ENCODE assay signal across 14 mouse cellular contexts in the genomic region with DNA sequence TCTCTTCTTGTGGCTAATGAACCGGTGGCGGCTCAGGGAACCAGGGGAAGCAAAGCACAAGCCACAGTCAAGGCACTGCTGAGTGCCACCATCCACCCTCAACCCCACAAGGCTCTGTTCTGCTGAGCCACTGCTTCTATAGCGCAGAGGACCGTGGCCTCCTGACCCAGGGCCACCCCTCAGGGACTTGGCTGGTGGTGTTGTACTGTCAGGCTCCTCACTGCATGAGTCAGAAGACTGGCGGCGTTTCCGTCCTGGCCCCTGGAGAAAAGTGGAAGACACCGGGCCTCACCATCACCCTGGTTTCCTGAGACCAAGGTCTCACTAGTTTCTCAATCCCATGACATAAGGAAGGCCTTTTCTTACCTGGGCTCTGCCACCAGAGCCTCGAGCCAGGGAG. TPM values are rescaled to one million over a fixed set of nuclear protein-coding genes. Genes with fewer than 3 reads are reported as not detected.
A peak's percentile ranks its signal among the peaks of the same experiment; 100 is the strongest.
DNase-seq lines count a peak whose midpoint lies in the region; ATAC-seq and TF ChIP-seq lines count a peak whose summit lies in the region.
"Had no signal": no experiment of that assay in that cellular context is flagged by ENCODE, and none has a peak within 500 bp of the region (broad histone marks: within the 10 kb centered on the region; RNA-seq: fewer than 3 reads in every experiment).

No protein-coding gene starts in this region.

- DNase-seq in gastrocnemius, postnatal 14 days: peak; percentile 41
- DNase-seq in gastrocnemius, postnatal 25 days: no peak
- no peak for DNase-seq in lung, embryonic 14.5 days
- DNase-seq in lung, postnatal 14 days: no peak
- peak; percentile 82 for DNase-seq in adrenal gland, adult 2 months
- DNase-seq in adrenal gland, postnatal 36 days: peak; percentile 66 to 74
- DNase-seq: cerebellum, adult 9-10 months; heart, adult 2 months; heart, postnatal 14 days; liver, postnatal 0 days; thymus, postnatal 14 days had no signal

- TF ChIP-seq CTCF in lung, embryonic 14.5 days (IDR thresholded peaks at IDR 0.05; ENCODE audit: low read depth): no peak

- H3K27ac ChIP-seq in lung, embryonic 14.5 days (ENCODE audit: low read depth): no peak overlapping the region
- H3K27ac ChIP-seq: heart, adult 2 months had no signal

- H3K9ac ChIP-seq in lung, embryonic 14.5 days: no peak overlapping the region
- H3K9ac ChIP-seq: limb, embryonic 15.5 days; liver, postnatal 0 days had no signal

- intact Hi-C loops in gastrocnemius, postnatal 14 days (cut with DNase I; ENCODE audit: low total_unique reads): no loop called here

- WGBS in lung, embryonic 14.5 days: 86% methylated on average over 9 of the region's 9 CpGs

- no peaks in the 10 kb centered on the region for H3K27me3 ChIP-seq in lung, embryonic 14.5 days (ENCODE audit: insufficient read depth, low read length)
- H3K27me3 ChIP-seq: limb, embryonic 15.5 days had no signal

- no peaks in the 10 kb centered on the region for H3K9me3 ChIP-seq in lung, embryonic 14.5 days (ENCODE audit: low read depth, low read length)
- H3K9me3 ChIP-seq: limb, embryonic 15.5 days had no signal

- H3K36me3 ChIP-seq in lung, embryonic 14.5 days (ENCODE audit: insufficient read depth): peaks cover 93% of the 10 kb centered on the region

- no peak overlapping the region for H3K4me3 ChIP-seq in lung, embryonic 14.5 days (ENCODE audit: low read depth, low read length)
- H3K4me3 ChIP-seq: heart, adult 2 months; limb, embryonic 15.5 days had no signal

- peak; percentile 19; the same call in 1 of the 2 replicates for ATAC-seq in lung, embryonic 14.5 days (ENCODE audit: insufficient read depth)
- ATAC-seq in erythroid progenitor cell, adult 5-6 weeks (replicated peaks; ENCODE audit: low FRiP score, poor library complexity, severe bottlenecking): no peak
- ATAC-seq: inflammation-experienced regulatory T-cells, adult 6 months; liver, postnatal 0 days had no signal

- no peak overlapping the region for H3K4me2 ChIP-seq in lung, embryonic 14.5 days
- H3K4me2 ChIP-seq: limb, embryonic 15.5 days had no signal

- H3K4me1 ChIP-seq in lung, embryonic 14.5 days (ENCODE audit: insufficient read depth): no peaks in the 10 kb centered on the region
- H3K4me1 ChIP-seq: limb, embryonic 15.5 days had no signal

RNA-seq across cellular contexts. Expression of a gene that starts 7.5 kb away (rescaled TPM):
- 10 to 100 TPM; 12.4 to 13.8 TPM for total RNA-seq in gastrocnemius, postnatal 14 days (2021)
- 1 to 10 TPM; 8.4 to 8.9 TPM for total RNA-seq in gastrocnemius, postnatal 25 days (2021)
- polyA plus RNA-seq in lung, embryonic 14.5 days (2014; fragmentation: Nextera tagmentation; extraction: Ambion mirVana): 28.1 and 31.7 TPM in 2 replicates
- 10 to 100 TPM; 26.3 to 29.5 TPM for total RNA-seq in adrenal gland, adult 2 months (2021)
- 27.9 and 32.0 TPM in 2 replicates for polyA plus RNA-seq in adrenal gland, adult 2 months (2012; rRNA removed)
- total RNA-seq in adrenal gland, postnatal 36 days (2021): 10 to 100 TPM; 23.1 to 37.7 TPM
- total RNA-seq in erythroid progenitor cell, adult 5-6 weeks (2015; ENCODE audit: low replicate concordance): 7.9 and 26.0 TPM in 2 replicates
- 6.6 and 8.1 TPM in 2 replicates for total RNA-seq in erythroid progenitor cell, adult 5-6 weeks (2017; ENCODE audit: low replicate concordance)

RNA-seq across cellular contexts. Expression of a gene that starts 33.2 kb away (rescaled TPM):
- total RNA-seq in gastrocnemius, postnatal 14 days (2021): 10 to 100 TPM; 23.5 to 24.1 TPM
- total RNA-seq in gastrocnemius, postnatal 25 days (2021): 10 to 100 TPM; 20.2 to 23.8 TPM
- 24.7 and 25.9 TPM in 2 replicates for polyA plus RNA-seq in lung, embryonic 14.5 days (2014; fragmentation: Nextera tagmentation; extraction: Ambion mirVana)
- 10 to 100 TPM; 57.0 to 68.7 TPM for total RNA-seq in adrenal gland, adult 2 months (2021)
- polyA plus RNA-seq in adrenal gland, adult 2 months (2012; rRNA removed): 29.3 and 29.9 TPM in 2 replicates
- total RNA-seq in adrenal gland, postnatal 36 days (2021): 10 to 100 TPM; 61.8 to 62.9 TPM
- 12.2 and 26.7 TPM in 2 replicates for total RNA-seq in erythroid progenitor cell, adult 5-6 weeks (2015; ENCODE audit: low replicate concordance)
- 9.5 and 26.1 TPM in 2 replicates for total RNA-seq in erythroid progenitor cell, adult 5-6 weeks (2017; ENCODE audit: low replicate concordance)

RNA-seq across cellular contexts. Expression of a gene that starts 34.7 kb away (rescaled TPM):
- total RNA-seq in gastrocnemius, postnatal 14 days (2021): 100 to 1,000 TPM; 155 to 162 TPM
- total RNA-seq in gastrocnemius, postnatal 25 days (2021): 100 to 1,000 TPM; 163 to 181 TPM
- 236 and 250 TPM in 2 replicates for polyA plus RNA-seq in lung, embryonic 14.5 days (2014; fragmentation: Nextera tagmentation; extraction: Ambion mirVana)
- total RNA-seq in adrenal gland, adult 2 months (2021): 100 to 1,000 TPM; 312 to 335 TPM
- polyA plus RNA-seq in adrenal gland, adult 2 months (2012; rRNA removed): 105 and 114 TPM in 2 replicates
- total RNA-seq in adrenal gland, postnatal 36 days (2021): 100 to 1,000 TPM; 284 to 331 TPM
- 79.6 and 112 TPM in 2 replicates for total RNA-seq in erythroid progenitor cell, adult 5-6 weeks (2015; ENCODE audit: low replicate concordance)
- 111 and 160 TPM in 2 replicates for total RNA-seq in erythroid progenitor cell, adult 5-6 weeks (2017; ENCODE audit: low replicate concordance)

RNA-seq across cellular contexts. Expression of a gene that starts 53.8 kb away (rescaled TPM):
- 1 to 10 TPM; 5.8 to 7.2 TPM for total RNA-seq in gastrocnemius, postnatal 14 days (2021)
- total RNA-seq in gastrocnemius, postnatal 25 days (2021): 1 to 10 TPM; 3.3 to 6.6 TPM
- polyA plus RNA-seq in lung, embryonic 14.5 days (2014; fragmentation: Nextera tagmentation; extraction: Ambion mirVana): 11.8 and 13.1 TPM in 2 replicates
- 10 to 100 TPM; 17.2 to 30.1 TPM for total RNA-seq in adrenal gland, adult 2 months (2021)
- polyA plus RNA-seq in adrenal gland, adult 2 months (2012; rRNA removed): 10.8 and 13.5 TPM in 2 replicates
- total RNA-seq in adrenal gland, postnatal 36 days (2021): 10 to 100 TPM; 24.0 to 24.6 TPM
- total RNA-seq in erythroid progenitor cell, adult 5-6 weeks (2015; ENCODE audit: low replicate concordance): 4.3 and 6.7 TPM in 2 replicates
- 1.4 and 2.3 TPM in 2 replicates for total RNA-seq in erythroid progenitor cell, adult 5-6 weeks (2017; ENCODE audit: low replicate concordance)

Comparison
In these comparisons a context has a peak if more than half of its experiments do, and no peak if none do; other contexts are left out.
1. DNase-seq: peak in gastrocnemius, postnatal 14 days (single experiment), adrenal gland, adult 2 months (single experiment) and adrenal gland, postnatal 36 days (2 of 2); none in gastrocnemius, postnatal 25 days (single experiment), lung, embryonic 14.5 days (single experiment) and lung, postnatal 14 days (single experiment).